Mouse (Mus musculus) heart, postnatal 0 days (tissue): ENCODE data around the gene Eif4a1.

Experiments
- CTCF ChIP-seq: IDR thresholded peaks from 2 replicates; pipeline ENCODE4 v1.5.1; 2016; ENCODE audit warnings: antibody characterized with exemption, control low read depth, low read depth
- EP300 ChIP-seq: IDR thresholded peaks from 2 replicates; pipeline ENCODE4 v1.6.1; 2016; ENCODE audit warnings: antibody characterized with exemption, low read depth

DNA sequence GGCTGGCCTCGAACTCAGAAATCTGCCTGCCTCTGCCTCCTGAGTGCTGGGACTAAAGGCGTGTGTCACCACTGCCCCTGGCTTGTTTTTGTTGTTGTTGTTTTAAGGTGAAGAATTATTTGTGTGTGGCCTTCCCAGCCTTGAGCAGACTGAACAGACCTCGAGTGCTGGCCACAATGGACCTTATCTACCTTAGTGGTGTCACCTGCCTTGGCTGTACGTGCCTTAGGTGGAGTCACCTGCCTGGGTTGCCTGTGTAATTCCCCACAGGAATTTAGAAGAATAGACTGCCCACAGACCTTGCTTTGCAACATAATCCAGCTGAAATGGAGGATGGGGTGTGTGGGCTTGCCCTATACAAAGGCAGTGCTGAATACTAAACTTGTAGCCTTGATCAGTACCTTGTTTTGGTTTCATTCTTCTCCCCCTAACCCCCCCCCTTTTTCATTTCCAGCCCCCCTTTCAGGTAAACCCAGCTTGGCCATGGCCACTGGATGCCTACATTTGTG is 35.7 kb upstream of the Eif4a1 start:
- TF ChIP-seq CTCF (no peak), EP300 (no peak)
